Mouse (Mus musculus) bone marrow macrophage, adult 2 months (primary cell): Measurements from ENCODE around the gene Olfr550. TPM values are rescaled to one million over a fixed set of nuclear protein-coding genes. Genes with fewer than 3 reads are reported as not detected.
"Not testable (repeated sequence)": the region's sequence is repeated elsewhere in the genome, so short reads cannot be mapped to it uniquely, and the experiment has no call there.

Source experiments
- H3K27ac ChIP-seq: 2 replicates; pipeline ENCODE4 v1.5.1; 2012; ENCODE audit warnings: low read depth, low read length; ENCODE audit not compliant: insufficient read depth
- H3K4me1 ChIP-seq: 2 replicates; pipeline ENCODE4 v1.6.1; 2012; ENCODE audit warnings: low read length; ENCODE audit not compliant: control insufficient read depth, insufficient read depth
- H3K4me3 ChIP-seq: 2 replicates; pipeline ENCODE4 v1.5.1; 2012; ENCODE audit warnings: mild to moderate bottlenecking, low read length, moderate library complexity; ENCODE audit not compliant: insufficient read depth
- CTCF ChIP-seq: IDR thresholded peaks from 2 replicates; pipeline ENCODE4 v1.5.1; 2012; ENCODE audit warnings: low read depth, mild to moderate bottlenecking, low read length, moderate library complexity
- POLR2A ChIP-seq: IDR thresholded peaks from 2 replicates; pipeline ENCODE4 v1.6.1; 2012; ENCODE audit warnings: mild to moderate bottlenecking, low read depth, low read length, borderline replicate concordance
- polyA plus RNA-seq: library from polyadenylated mRNA; stranded (reverse); fragments of >200 nt; gene quantifications from 2 replicates; pipeline ENCODE4 v1.2.4, GENCODE M21; 2012; ENCODE audit not compliant: missing spikeins, insufficient read depth, insufficient read length

The Olfr550 gene
- polyA plus RNA-seq, 1 experiment = not detected

DNA sequence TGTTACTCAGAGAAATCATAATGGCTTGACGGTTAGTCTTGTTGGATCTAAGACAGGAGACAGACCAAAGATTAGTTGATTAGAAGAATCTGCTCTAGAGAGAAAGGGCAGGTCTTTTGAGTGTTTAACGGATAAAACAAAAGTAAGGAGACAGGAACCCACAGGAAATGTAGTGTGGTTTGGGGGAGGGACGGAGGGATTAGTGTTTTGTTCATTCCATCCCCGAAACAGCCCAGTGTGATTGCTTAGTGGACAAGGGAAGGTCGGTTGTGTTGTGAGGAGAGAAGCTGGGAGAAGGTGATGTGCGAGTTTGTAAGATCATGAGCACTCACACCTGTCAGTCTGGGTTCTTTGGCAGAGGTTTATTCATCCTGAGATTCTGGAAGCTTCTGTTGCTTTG lies 4.8 kb downstream of the Olfr550 start:
- Histone ChIP-seq H3K4me3 (no peak overlapping the region), H3K27ac (no peak overlapping the region), H3K4me1 (peaks cover 14% of the 10 kb centered on the region)
- TF ChIP-seq CTCF = no peak
- TF ChIP-seq POLR2A = no peak

DNA sequence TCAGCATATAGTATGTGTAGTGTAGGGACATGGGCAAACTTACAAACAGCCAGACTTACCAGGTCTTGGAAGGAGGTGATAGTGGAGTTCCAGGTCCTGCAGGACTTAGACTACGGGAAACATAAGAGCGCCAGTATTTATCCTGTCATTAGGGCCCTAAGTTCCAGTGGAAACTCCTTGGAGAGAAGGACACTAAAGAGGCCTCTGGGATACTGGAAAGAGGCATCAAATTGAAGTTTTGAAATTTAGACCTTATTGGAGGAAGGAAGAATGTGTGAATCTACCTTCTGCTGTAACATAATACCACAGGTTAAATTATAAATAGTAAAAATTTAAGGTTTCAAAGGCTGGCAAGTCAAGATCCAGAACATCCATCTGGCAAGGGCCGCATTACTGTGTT lies 20.5 kb downstream of the Olfr550 start, which contains the start of gene Olfr551:
Olfr551 (minus strand) TSS at position 101 of the 400 bp plus-strand sequence.
- no peak for TF ChIP-seq CTCF
- no peak for TF ChIP-seq POLR2A
- H3K27ac ChIP-seq = no peak within 1 kb of the TSS
- H3K4me1 ChIP-seq = 0 out of 2 replicates have a peak, but pooled peaks cover 2% of the 10 kb centered on the region
- no peak within 1 kb of the TSS for H3K4me3 ChIP-seq

DNA sequence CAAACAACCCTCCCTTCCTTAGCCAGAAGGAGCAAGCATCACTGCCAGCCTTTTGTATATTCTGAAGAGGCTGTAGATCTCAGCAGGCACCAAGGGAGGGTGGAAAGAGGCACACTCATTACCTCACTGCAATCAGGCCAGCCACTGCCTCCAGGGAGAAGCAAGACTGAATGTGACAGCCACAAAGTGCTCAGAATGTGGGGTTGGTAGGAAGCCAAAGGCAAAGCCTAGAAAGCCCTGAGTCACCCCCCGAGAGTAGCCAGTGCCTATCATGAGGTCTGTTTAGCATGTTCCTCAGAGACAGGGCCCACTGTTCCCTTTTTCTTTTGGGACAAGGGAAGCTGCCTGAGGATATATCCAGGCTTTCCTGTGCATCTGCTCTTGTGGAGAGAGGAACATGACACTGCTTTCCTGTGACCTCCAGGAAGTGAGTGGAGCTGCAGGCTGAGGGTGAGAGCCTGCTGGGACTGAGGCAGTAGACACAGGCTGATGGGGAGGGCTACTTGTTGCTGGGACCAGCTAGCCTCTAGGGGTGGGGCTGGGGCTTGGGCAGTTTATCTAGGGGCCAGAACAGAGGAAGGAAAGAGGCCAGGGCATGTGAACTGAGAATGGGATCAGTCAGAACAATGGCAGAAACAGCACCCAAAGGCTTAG lies 26.3 kb downstream of the Olfr550 start, which contains the start of gene Olfr552:
Olfr552 (plus strand) TSS at position 393 of the 654 bp plus-strand sequence.
- H3K4me3 ChIP-seq = no peak within 1 kb of the TSS
- peak within 1 kb of the TSS; percentile 30 for H3K27ac ChIP-seq
- no peak for TF ChIP-seq CTCF
- TF ChIP-seq POLR2A = no peak
- peaks cover 12% of the 10 kb centered on the region for H3K4me1 ChIP-seq

DNA sequence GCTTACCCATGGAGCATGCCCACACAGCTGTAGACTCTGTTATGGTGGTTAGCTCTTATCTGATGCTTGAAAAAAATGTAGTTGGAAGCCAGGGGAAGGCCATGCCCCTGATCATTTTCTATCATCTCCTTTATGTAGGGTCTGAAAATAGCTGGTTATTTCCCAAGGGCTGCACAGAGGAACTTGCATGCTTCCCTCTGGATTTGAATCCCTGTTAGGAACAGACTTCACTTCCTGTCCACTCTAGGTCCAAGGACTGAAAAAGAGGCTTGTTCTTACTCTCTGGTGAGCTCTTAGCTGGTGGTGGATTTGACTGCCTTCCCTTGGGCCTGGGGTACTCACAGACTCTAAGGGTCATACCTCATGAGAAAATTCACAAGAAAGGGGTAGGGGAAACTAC lies 46.9 kb downstream of the Olfr550 start, which contains the start of gene Olfr553:
Olfr553 (minus strand) TSS at position 101 of the 400 bp plus-strand sequence.
- Histone ChIP-seq H3K27ac (no peak within 1 kb of the TSS), H3K4me3 (no peak within 1 kb of the TSS), H3K4me1 (peaks cover 3% of the 10 kb centered on the region)
- TF ChIP-seq CTCF (no peak), POLR2A (no peak)

DNA sequence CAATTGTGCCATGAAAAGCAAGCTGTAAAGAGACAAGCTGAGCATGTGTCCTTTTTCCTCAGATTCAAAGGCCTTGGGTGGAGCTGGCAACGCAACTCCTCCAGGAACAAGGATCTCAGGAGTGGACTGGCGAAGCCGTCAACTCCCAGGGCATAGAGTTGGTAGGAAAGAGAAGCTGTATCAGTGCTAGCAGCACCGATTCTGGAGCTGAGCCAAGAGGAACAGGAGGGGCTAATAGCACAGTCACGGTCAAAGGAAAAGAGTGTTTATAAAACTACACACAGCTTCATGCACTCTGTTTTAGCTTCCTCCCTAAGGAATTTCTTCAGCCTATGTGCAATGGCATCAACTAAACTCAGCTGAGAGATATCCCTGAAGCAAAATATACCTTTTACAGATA lies 48.4 kb downstream of the Olfr550 start:
- H3K4me3 ChIP-seq = no peak overlapping the region
- no peak overlapping the region for H3K27ac ChIP-seq
- H3K4me1 ChIP-seq = peaks cover 3% of the 10 kb centered on the region
- TF ChIP-seq POLR2A (no peak), CTCF (no peak)

DNA sequence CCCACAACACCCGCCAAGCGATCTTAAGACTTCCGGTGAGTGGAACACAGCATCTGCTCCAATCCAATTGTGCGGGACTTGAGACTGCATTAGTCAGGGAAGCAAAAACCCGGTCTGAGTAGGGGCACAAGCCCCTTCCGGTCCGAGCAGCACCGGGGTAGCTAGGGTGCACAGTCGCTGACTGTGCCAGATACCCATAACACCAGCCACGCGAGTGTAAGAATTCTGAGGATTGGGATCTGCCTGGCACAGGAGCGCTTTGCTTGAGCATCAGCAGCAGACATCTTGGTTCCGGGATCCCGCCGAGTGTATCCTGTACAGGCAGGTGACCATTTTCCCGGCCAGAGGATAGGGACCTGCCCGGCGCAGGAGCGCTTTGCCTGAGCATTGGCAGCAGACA lies 49.1 kb downstream of the Olfr550 start:
- H3K4me1 ChIP-seq, H3K4me3 ChIP-seq, H3K27ac ChIP-seq: not testable (repeated sequence)

Other genes with a start within 250 kb of the Olfr550 start
- 78.4 and 85.5 TPM in 2 replicates for gene Rrm1, start 129.7 kb upstream of the Olfr550 start, polyA plus RNA-seq
- not detected in 2 replicates for gene Olfr543, start 89.8 kb upstream of the Olfr550 start, polyA plus RNA-seq
- gene Olfr544, start 83.1 kb upstream of the Olfr550 start, polyA plus RNA-seq = not detected in 2 replicates
- gene Olfr545, start 71.9 kb upstream of the Olfr550 start, polyA plus RNA-seq = not detected in 2 replicates
- gene Olfr547, start 36.7 kb upstream of the Olfr550 start, polyA plus RNA-seq = not detected in 2 replicates
- gene Olfr548-ps1, start 30.5 kb upstream of the Olfr550 start, polyA plus RNA-seq = not detected in 2 replicates
- not detected in 2 replicates for gene Olfr549, start 21.6 kb upstream of the Olfr550 start, polyA plus RNA-seq
- gene Trim21, start 6.0 kb upstream of the Olfr550 start, polyA plus RNA-seq = 38.1 and 42.5 TPM in 2 replicates
- gene Olfr551, start 20.4 kb downstream of the Olfr550 start, polyA plus RNA-seq = not detected in 2 replicates
- not detected in 2 replicates for gene Olfr552, start 26.3 kb downstream of the Olfr550 start, polyA plus RNA-seq
- gene Olfr553, start 46.8 kb downstream of the Olfr550 start, polyA plus RNA-seq = not detected in 2 replicates
- gene Olfr554, start 67.0 kb downstream of the Olfr550 start, polyA plus RNA-seq = not detected in 2 replicates
- not detected in 2 replicates for gene Olfr555, start 87.4 kb downstream of the Olfr550 start, polyA plus RNA-seq
- not detected in 2 replicates for gene Olfr556, start 93.5 kb downstream of the Olfr550 start, polyA plus RNA-seq
- 9.3 and 10.5 TPM in 2 replicates for gene Trim68, start 115.9 kb downstream of the Olfr550 start, polyA plus RNA-seq
- gene Olfr557, start 124.5 kb downstream of the Olfr550 start, polyA plus RNA-seq = not detected in 2 replicates
- not detected in 2 replicates for gene Olfr558, start 130.8 kb downstream of the Olfr550 start, polyA plus RNA-seq
- not detected in 2 replicates for gene Olfr33, start 147.6 kb downstream of the Olfr550 start, polyA plus RNA-seq
- not detected in 2 replicates for gene Olfr559, start 156.0 kb downstream of the Olfr550 start, polyA plus RNA-seq
- not detected in 2 replicates for gene Olfr560, start 187.9 kb downstream of the Olfr550 start, polyA plus RNA-seq
- gene Olfr78, start 188.0 kb downstream of the Olfr550 start, polyA plus RNA-seq = not detected in 2 replicates
- not detected in 2 replicates for gene Olfr561, start 199.8 kb downstream of the Olfr550 start, polyA plus RNA-seq
- not detected in 2 replicates for gene Olfr564, start 232.0 kb downstream of the Olfr550 start, polyA plus RNA-seq